Mouse (Mus musculus) layer of hippocampus, adult 2 months (tissue): ENCODE measurements around the gene Gm525. TPM values are rescaled to one million over a fixed set of nuclear protein-coding genes. Genes with fewer than 3 reads are reported as not detected.

Experiments
- DNase-seq, 2 experiments: peaks; one replicate each; pipeline ENCODE4 v3.0.0; 2022; ENCODE audit warnings: low spot score in 2 of 2
- H3K27ac ChIP-seq: fragments of 200-600 bp; 2 replicates; pipeline ENCODE4 v1.8.1; 2022
- H3K4me3 ChIP-seq: fragments of 200-600 bp; 2 replicates; pipeline ENCODE4 v1.8.1; 2022; ENCODE audit warnings: mild to moderate bottlenecking
- CTCF ChIP-seq: fragments of 200-600 bp; conservative IDR thresholded peaks from 2 replicates; pipeline ENCODE4 v1.8.1; 2022; ENCODE audit warnings: antibody characterized with exemption, mild to moderate bottlenecking, moderate library complexity
- total RNA-seq, 2 experiments: library from RNA; stranded (reverse); gene quantifications; 2 replicates each; pipeline ENCODE4 v1.2.3; 2021

Gm525 gene
- total RNA-seq, 2 experiments from 2014 or later, result not detected

GRCm38 (mm10) chr11:89130856-89131255 is 57.2 kb downstream of the Gm525 start:
- TF ChIP-seq CTCF, result no peak
- DNase-seq, result no peak
- no peak overlapping the region for H3K4me3 ChIP-seq

GRCm38 (mm10) chr11:89132406-89132805 is 58.8 kb downstream of the Gm525 start:
- no peak for TF ChIP-seq CTCF
- no peak for DNase-seq
- H3K27ac ChIP-seq, result no peak overlapping the region
- H3K4me3 ChIP-seq, result no peak overlapping the region

More at GRCm38 (mm10) chr11:89130856-89131255, 57.2 kb downstream of the Gm525 start:
- no peak overlapping the region for H3K27ac ChIP-seq

- H3K4me3 ChIP-seq, result no peak overlapping the region
- TF ChIP-seq CTCF, result no peak
- DNase-seq, result no peak
- H3K27ac ChIP-seq, result no peak overlapping the region
Measured at GRCm38 (mm10) chr11:89134211-89134610, 60.6 kb downstream of the Gm525 start.

GRCm38 (mm10) chr11:89137915-89138314 is 64.3 kb downstream of the Gm525 start:
- DNase-seq, result no peak
- TF ChIP-seq CTCF, result 0 out of 2 replicates have a peak, but pooled peaks have one; percentile 25
- H3K27ac ChIP-seq, result no peak overlapping the region
- H3K4me3 ChIP-seq, result no peak overlapping the region

Other genes starting within 250 kb of the Gm525 start
- 10 to 100 TPM; 38.9 to 40.3 TPM for gene Akap1, start 209.3 kb upstream of the Gm525 start, total RNA-seq
- gene Scpep1, start 118.4 kb upstream of the Gm525 start, total RNA-seq, result 10 to 100 TPM; 13.2 to 13.9 TPM
- not detected for gene Elobl, start 106.9 kb upstream of the Gm525 start, total RNA-seq
- 10 to 100 TPM; 20.9 to 21.7 TPM for gene Coil, start 103.6 kb upstream of the Gm525 start, total RNA-seq
- gene Trim25, start 74.5 kb upstream of the Gm525 start, total RNA-seq, result 1 to 10 TPM; 4.8 to 4.9 TPM
- 10 to 100 TPM; 49.5 to 49.7 TPM for gene Dgke, start 7.0 kb upstream of the Gm525 start, total RNA-seq
- gene Nog, start 228.5 kb downstream of the Gm525 start, total RNA-seq, result 1 to 10 TPM; 8.0 to 8.6 TPM